Mouse (Mus musculus) 3134 (cell line): Measurements from ENCODE around the gene Mex3b.

ENCODE experiments used
- DNase-seq: peaks from one replicate; pipeline ENCODE4 v3.0.0-alpha.2; 2011; ENCODE audit warnings: low spot score; ENCODE audit not compliant: insufficient read length; ENCODE audit errors: extremely low read depth

Mex3b gene

DNA sequence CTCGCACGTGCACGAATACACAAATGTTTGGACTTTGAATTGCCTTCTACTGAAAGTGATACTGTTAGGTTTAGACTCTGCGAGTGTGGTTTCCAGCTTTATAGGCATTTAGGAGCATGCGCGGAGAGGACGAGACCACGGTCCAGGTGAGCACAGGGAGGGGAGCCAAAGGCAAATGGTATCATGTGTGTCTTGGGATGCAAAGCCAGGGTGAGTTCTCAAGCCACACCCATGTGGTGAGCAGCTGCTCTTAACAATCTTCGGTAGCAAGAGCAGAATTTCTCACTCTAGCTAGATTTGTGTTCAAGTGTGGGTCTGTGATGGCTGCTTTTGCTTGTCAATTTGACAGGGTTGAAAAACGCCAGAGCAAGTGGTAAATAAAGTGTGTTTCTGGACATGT, 44.4 kb downstream of the Mex3b start:
- DNase-seq = no peak

DNA sequence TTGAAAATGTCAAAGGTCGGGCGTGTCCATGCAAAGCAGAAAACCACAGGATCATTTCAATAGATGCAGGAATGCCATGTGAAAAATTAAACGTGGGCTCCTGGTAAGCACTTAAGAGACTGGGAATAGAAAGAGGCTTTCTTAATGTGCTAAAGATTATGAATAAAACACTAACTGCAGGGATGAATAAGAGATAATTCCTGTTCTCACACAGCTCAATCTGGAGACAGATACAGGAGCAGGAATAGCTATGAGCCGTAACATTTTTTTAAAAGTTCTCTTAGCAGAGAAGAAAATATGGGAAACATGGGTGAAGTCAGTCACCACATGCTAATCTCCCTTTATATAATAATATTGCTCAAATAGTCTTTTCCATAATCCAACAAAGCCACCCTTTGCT, 47.2 kb downstream of the Mex3b start:
- no peak for DNase-seq
